Mouse (Mus musculus): Measurements from ENCODE around the gene Tnpo2.
A peak's percentile ranks its signal among the peaks of the same experiment; 100 is the strongest.
"Not testable (repeated sequence)": the region's sequence is repeated elsewhere in the genome, so short reads cannot be mapped to it uniquely, and the experiment has no call there.

The Tnpo2 gene

GRCm38 (mm10) chr8:85074167-85074566, 37.5 kb downstream of the Tnpo2 start:
- DNase-seq = no peak

- DNase-seq = no peak
Observed at GRCm38 (mm10) chr8:85074617-85075016, 37.9 kb downstream of the Tnpo2 start.

GRCm38 (mm10) chr8:85076001-85076400, 39.3 kb downstream of the Tnpo2 start:
- DNase-seq = peak; percentile 71

- peak; percentile 90 for DNase-seq
Observed at GRCm38 (mm10) chr8:85076993-85077392, 40.3 kb downstream of the Tnpo2 start.

- DNase-seq = no peak
Observed at GRCm38 (mm10) chr8:85080214-85080531, 43.5 kb downstream of the Tnpo2 start.

- DNase-seq = peak; percentile 65
Observed at GRCm38 (mm10) chr8:85080532-85081215, 44.0 kb downstream of the Tnpo2 start, which contains the start of gene Wdr83os. TSS of gene Wdr83os (plus strand) at chr8:85080740.

GRCm38 (mm10) chr8:85081216-85081555, 44.5 kb downstream of the Tnpo2 start, which contains the start of gene Wdr83:
TSS of gene Wdr83 (minus strand) at chr8:85081306.
- DNase-seq = peak; percentile 69

GRCm38 (mm10) chr8:85082169-85082568, 45.5 kb downstream of the Tnpo2 start:
- not testable (repeated sequence) for DNase-seq

GRCm38 (mm10) chr8:85083108-85083813, 46.5 kb downstream of the Tnpo2 start, which contains the start of gene Man2b1:
TSS of gene Man2b1 (plus strand) at chr8:85083270.
- peak; percentile 97 for DNase-seq

GRCm38 (mm10) chr8:85084633-85085032, 47.9 kb downstream of the Tnpo2 start:
- DNase-seq = no peak

- DNase-seq = no peak
Observed at GRCm38 (mm10) chr8:85086238-85086637, 49.5 kb downstream of the Tnpo2 start.

- no peak for DNase-seq
Observed at GRCm38 (mm10) chr8:85088771-85089170, 52.1 kb downstream of the Tnpo2 start.

GRCm38 (mm10) chr8:85090856-85091255, 54.1 kb downstream of the Tnpo2 start:
- no peak for DNase-seq

- peak; percentile 38 for DNase-seq
Observed at GRCm38 (mm10) chr8:85091526-85092090, 54.9 kb downstream of the Tnpo2 start.

- no peak for DNase-seq
Observed at GRCm38 (mm10) chr8:85095051-85095450, 58.3 kb downstream of the Tnpo2 start.

- DNase-seq = no peak
Observed at GRCm38 (mm10) chr8:85095566-85095965, 58.9 kb downstream of the Tnpo2 start.

- DNase-seq = no peak
Observed at GRCm38 (mm10) chr8:85096196-85096595, 59.5 kb downstream of the Tnpo2 start.

- DNase-seq = no peak
Observed at GRCm38 (mm10) chr8:85096850-85097249, 60.1 kb downstream of the Tnpo2 start.

GRCm38 (mm10) chr8:85100076-85100665, 63.5 kb downstream of the Tnpo2 start:
- DNase-seq = no peak
